Mouse (Mus musculus): ENCODE measurements around the gene Ppfibp2.

DNA sequence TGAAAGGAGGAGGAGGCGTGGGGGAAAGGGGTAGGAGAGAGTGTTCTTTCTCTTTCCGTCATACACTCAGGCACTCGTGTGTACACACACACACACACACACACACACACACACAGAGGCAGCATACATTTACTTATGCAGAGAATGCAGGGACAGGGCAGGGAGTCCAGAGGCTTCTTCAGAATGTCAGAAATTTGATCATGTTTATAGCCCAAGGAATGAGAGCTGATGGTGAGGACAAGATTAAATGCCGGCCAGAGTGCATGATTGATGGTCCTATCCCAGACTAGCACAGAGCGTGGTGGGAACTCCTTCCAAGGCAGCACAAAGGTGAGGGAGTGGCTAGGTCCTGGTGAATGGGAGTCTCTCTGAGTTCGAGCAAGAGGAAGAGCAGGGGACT, 96.5 kb downstream of the Ppfibp2 start:
- TF ChIP-seq POLR2A (IDR thresholded peaks at IDR 0.05; ENCODE audit: extremely low read depth, insufficient read depth, low read length), result no peak
- TF ChIP-seq CTCF (IDR thresholded peaks at IDR 0.05; ENCODE audit: low read depth, low read length), result no peak
